Mouse (Mus musculus): ENCODE results near the gene Ccp110.

Ccp110 gene

DNA sequence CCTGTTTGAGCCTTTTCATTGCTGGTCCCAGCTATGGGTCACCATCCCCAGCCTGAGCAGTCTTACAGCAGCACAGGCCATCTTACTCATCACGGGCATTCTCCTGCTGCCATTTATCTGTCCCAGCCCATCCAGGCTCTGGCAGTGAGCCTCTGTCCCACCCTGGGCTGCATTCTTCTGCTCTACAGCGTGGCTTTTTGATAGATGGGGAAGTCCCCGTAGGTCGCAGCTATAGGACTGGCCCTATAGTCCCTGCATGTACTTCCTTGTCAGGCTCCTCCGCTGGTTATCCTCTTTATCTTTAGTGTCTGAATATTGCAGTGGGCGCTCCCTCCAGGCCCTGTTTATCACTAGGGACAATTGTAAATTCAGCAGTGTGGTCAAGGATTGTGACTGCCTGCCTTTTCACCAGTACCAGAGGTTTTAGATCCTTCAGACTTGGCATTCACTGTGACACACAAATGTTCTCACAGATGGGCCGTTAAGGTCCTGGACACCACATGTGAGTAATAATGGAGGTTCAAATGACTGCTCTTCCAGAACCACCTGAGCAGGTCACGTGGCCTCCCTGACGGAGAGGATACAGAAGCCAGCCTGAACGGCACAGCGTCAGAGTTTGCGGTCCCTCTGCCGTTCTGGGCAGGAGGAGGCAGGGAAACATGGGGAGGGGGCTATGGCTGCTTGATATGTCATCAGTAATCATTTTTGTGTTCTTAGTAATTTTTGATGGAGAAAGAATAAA is 16.7 kb downstream of the Ccp110 start:
- DNase-seq = no peak

DNA sequence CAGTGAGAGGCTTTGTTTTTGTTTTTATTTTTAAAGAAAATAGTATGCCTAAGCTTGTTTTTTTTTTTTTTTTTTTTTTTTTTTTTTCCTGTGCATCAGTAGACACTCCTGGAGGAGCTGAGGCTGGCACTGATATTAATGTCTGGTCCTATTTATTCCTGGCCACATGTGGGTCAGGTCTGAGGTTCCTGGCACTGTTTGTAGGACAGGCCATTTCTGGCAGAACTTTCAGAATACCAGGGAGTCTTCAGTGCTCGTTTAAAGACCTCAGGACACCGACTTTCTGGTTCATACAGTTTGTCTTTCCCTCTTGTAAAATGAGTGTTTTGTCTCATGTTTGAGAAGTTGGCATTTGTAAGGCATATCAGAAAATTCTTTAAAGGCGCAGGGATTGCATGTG is 19.4 kb downstream of the Ccp110 start:
- DNase-seq = no peak

DNA sequence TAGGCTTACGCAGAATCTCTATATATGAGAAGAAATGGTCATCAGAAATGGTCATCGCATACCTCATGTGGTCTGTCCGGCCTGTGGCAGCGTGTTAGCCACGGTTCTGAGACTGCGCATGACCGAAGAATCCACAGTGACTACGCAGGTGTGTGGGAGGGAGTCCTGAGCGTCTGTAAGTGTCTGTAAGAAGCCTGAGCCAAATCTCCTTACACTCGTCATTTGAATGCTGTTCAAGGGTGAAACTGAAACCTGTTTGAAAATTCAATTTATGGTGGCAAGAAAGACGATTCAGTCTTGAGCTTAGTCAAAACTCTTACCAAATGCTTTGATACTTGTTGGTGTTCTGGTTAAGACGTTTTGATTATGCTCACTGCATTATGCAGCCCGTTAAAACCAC is 20.9 kb downstream of the Ccp110 start:
- DNase-seq = no peak

GRCm38 (mm10) chr7:118738730-118739129 is 26.4 kb downstream of the Ccp110 start:
- no peak for DNase-seq

DNA sequence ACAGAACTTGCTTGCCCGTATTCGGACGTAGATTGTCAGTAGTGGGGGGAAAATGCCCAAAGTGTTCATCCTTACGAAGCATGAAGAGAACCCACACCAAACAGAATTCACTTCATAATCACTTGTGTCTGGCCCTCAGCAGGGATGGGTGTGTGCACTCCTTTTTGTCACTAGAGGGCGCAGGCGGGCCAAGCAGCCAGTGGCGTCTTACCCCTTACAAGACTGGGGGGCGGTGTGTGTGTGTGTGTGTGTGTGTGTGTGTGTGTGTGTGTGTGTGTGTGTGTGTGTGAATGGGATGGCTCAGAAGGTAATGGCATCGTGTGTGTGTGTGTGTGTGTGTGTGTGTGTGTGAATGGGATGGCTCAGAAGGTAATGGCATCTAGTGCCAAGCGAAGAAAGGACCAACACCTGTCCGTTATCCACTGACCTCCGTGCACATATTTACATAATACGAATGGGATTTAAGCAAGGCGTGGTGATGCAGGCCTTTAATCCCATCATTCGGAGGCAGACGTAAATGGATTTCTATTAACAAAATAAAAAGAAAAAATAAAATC is 27.7 kb downstream of the Ccp110 start, which contains the start of gene Vps35l:
TSS of gene Vps35l (plus strand) at position 252 of the 557 bp plus-strand sequence.
- peak; percentile 84 for DNase-seq

DNA sequence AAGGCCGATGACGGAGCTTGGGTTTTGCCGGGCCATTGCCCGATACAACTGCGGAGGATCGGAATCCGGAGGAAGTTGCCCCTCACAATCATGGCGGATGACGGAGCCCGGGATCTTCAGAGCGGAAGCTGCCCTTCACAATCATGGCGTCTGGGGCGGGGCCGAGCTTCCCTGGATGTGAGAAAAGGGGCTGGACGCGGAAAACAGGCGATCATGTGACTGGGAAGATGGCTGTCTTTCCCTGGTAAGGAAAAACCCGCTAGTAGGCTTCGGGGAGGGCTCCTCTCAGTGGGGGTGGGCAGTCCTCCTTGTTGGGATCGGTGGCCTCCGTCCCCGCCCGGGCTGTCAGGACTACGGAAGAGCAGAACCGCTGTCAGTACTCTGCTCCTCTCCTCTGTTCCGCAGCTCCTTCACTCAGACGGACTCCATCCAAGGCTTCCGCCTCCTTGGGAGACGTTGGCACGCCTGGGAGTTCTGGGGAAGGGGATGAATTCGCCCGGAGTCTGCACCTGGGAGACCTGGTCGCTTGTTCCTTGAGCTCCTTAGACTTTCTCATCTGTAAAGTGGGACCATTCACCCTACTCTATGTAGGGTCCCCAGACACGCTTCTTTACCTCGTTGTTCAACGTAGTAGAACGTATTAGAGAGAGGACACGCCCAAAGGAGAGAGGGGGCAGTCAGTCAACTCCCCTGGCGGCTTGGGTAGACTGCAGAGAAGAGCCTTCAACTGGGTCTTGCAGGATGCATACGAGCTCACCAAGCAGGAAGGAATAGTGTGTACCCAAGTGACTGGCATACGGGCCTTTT is 28.4 kb downstream of the Ccp110 start:
- DNase-seq = peak; percentile 95

GRCm38 (mm10) chr7:118742278-118742677 is 29.9 kb downstream of the Ccp110 start:
- no peak for DNase-seq

DNA sequence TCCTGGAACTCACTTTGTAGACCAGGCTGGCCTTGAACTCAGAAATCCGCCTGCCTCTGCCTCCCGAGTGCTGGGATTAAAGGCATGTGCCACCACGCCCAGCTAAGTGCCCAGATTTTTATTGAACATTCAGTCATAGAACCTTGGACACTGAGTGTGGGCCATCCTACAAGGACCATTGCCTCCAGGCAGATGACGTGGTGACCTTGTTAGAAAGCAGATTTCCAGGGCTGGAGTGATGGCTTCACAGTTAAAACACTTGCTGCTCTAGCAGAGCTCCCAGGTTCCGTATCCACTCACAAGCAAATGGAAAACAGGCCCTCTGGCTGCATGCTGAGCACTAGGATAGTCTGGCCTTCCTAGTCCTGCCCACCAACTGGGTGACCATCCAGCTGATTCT is 32.4 kb downstream of the Ccp110 start:
- no peak for DNase-seq

- DNase-seq = no peak
Observed at GRCm38 (mm10) chr7:118747891-118748672, 35.7 kb downstream of the Ccp110 start.

- no peak for DNase-seq
Observed at GRCm38 (mm10) chr7:118749706-118750105, 37.4 kb downstream of the Ccp110 start.

- DNase-seq = no peak
Observed at GRCm38 (mm10) chr7:118751625-118752024, 39.3 kb downstream of the Ccp110 start.

- no peak for DNase-seq
Observed at GRCm38 (mm10) chr7:118755756-118756155, 43.4 kb downstream of the Ccp110 start.

DNA sequence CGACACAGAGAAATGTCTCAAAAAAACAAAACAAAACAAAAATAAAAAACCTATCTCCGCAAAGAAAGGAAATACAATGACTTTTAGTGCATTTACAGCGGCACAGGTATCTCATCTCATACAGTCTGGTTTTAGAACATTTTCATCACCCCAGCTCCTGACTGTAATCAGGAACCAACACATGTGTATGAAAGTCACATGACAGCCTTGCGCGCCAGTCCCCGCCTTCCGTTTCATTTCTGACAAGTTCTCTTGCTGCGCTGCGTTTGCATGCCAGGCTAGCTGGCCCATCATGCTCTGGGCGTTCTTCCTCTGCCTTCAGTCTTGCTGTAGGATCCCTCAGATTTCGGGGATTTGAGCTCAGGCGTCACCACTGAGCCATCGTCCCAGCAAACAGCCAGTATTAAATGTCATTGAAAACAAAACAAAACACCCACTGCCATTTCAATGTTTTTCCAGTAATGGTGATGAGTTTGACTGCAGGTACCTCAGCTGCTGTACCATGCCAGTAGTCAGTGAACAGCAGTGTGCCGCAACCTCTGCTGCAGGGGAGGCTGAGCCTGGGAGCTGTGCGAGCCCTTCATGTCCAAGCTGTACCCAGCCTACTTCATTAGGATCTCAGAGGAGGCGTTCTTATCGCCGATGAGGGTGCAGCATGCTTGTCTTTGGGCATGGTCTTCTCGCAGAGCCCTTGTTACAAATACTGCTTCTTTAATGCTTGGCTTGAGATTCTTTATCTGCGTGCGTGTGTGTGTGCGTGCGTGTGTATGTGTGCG is 44.3 kb downstream of the Ccp110 start:
- no peak for DNase-seq

DNA sequence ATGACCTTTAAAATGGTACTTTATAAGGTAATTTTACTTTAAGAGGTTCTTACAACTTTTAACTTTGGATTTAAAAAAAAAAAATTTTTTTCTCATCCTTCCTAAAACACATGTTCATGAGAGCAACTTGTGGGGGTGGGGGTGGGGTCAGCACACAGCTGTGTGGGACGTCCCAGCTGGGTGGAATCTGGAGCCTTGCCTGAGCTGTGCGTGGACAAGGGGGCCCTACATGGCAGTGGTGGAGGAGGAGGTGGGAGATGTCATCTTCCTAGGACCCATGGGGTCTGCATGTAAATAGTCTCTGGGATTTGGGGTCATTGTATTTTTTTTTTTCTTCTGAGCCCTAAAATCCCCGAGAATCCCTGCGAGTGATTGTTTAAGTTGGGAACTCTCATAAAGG is 46.0 kb downstream of the Ccp110 start:
- DNase-seq = no peak

DNA sequence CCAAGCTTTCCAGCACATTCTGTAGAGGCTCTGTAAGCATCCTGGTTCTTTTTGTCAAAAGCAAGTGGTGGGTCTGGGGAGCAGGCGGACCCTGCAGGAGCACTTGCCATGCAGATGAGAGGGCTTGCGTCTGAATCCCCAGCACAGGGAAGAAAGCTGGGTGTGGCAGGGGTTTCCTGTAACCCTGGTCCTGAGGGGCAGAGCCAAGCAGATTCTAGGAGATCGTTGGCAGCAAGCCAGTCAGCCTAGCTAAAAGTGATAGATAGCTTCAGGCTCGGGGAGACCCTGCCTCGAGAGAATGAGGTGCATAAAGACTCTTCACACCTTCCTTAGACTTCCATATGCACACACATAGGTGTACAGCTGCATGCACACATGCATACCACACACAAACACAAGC is 47.0 kb downstream of the Ccp110 start:
- DNase-seq = no peak

- DNase-seq = no peak
Observed at GRCm38 (mm10) chr7:118763939-118764338, 51.6 kb downstream of the Ccp110 start.

DNA sequence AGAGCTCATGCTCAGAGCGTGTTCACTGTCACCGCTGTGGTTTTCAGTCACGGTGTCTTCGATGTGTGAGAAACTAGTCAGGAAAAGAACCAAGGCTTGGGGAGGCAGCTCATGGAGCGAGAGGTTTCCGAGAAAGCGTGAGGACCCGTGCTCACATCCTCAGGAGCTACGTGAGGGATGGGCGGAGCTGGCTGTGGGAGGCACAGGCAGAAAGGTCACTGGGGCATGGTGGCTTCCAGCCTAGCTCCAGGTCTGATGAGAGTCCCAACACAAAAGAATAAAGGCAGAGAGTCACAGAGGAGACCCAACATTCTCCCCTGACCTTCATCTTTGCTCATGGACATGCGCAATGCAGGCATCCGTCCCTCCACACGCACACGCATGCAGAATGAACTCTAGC is 52.4 kb downstream of the Ccp110 start:
- DNase-seq = no peak

GRCm38 (mm10) chr7:118765604-118766003 is 53.3 kb downstream of the Ccp110 start:
- DNase-seq = no peak

- peak; percentile 92 for DNase-seq
Observed at GRCm38 (mm10) chr7:118766119-118766833, 53.9 kb downstream of the Ccp110 start.

DNA sequence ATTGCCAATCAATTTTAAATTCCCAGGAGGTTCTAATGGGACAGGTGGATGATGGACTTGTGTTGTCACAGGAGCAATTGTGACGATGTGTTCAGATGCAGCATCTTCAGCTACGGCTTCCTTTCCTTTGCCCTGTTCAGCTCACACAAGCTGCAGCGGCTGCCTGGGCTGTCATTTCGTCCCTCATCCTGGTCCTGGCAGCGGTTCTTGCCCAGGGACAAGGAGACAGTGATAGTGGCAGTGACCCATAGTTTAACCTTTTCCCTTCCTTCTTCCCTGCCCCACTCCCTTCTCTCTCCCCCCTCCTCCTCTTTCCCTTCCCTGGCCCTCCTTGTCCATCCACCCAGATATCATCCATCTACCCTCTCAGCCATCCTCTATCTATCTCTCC is 54.5 kb downstream of the Ccp110 start:
- peak; percentile 33 for DNase-seq

GRCm38 (mm10) chr7:118769208-118769607 is 56.9 kb downstream of the Ccp110 start:
- no peak for DNase-seq

GRCm38 (mm10) chr7:118769655-118770054 is 57.3 kb downstream of the Ccp110 start:
- no peak for DNase-seq

Measured in cerebellum, adult 8-10 months (tissue).